Mouse (Mus musculus) lung, postnatal 0 days (tissue): ENCODE results near the gene Cep131.

Experiments used
- CTCF ChIP-seq: IDR thresholded peaks from 2 replicates; pipeline ENCODE4 v1.5.1; 2016; ENCODE audit warnings: antibody characterized with exemption, mild to moderate bottlenecking
- EP300 ChIP-seq: IDR thresholded peaks from 2 replicates; pipeline ENCODE4 v1.6.1; 2016; ENCODE audit warnings: antibody characterized with exemption, mild to moderate bottlenecking, control low read depth

GRCm38 (mm10) chr11:120032052-120032451 lies 54.6 kb downstream of the Cep131 start:
- no peak for TF ChIP-seq CTCF
- TF ChIP-seq EP300 = no peak
